Mouse (Mus musculus) limb, embryonic 10.5 days (tissue): Measurements from ENCODE around the gene Nup107. TPM values are rescaled to one million over a fixed set of nuclear protein-coding genes. Genes with fewer than 3 reads are reported as not detected.
"Not testable (repeated sequence)": the region's sequence is repeated elsewhere in the genome, so short reads cannot be mapped to it uniquely, and the experiment has no call there.

Experiments
- DNase-seq: peaks from one replicate; pipeline ENCODE4 v3.0.0-alpha.2; 2017; ENCODE audit warnings: low spot score
- H3K27ac ChIP-seq: fragments of 300-500 bp; sonication (generic); 2 replicates; pipeline ENCODE4 v1.5.1; 2016; ENCODE audit warnings: mild to moderate bottlenecking
- H3K27me3 ChIP-seq: fragments of 300-500 bp; sonication (generic); 2 replicates; pipeline ENCODE4 v1.6.1; 2016; ENCODE audit warnings: low read depth, mild to moderate bottlenecking; ENCODE audit not compliant: poor library complexity, severe bottlenecking
- H3K36me3 ChIP-seq: fragments of 300-500 bp; sonication (generic); 2 replicates; pipeline ENCODE4 v1.6.1; 2016; ENCODE audit warnings: mild to moderate bottlenecking, moderate library complexity
- H3K4me1 ChIP-seq: fragments of 300-500 bp; sonication (generic); 2 replicates; pipeline ENCODE4 v1.6.1; 2016
- H3K4me3 ChIP-seq: fragments of 300-500 bp; sonication (generic); 2 replicates; pipeline ENCODE4 v1.5.1; 2016; ENCODE audit warnings: mild to moderate bottlenecking, moderate library complexity
- H3K9me3 ChIP-seq: fragments of 300-500 bp; sonication (generic); replicated peaks from 2 replicates; pipeline ENCODE4 v1.6.1; 2016; ENCODE audit warnings: mild to moderate bottlenecking
- WGBS: fragments of 180-500 bp; shearing (Covaris S2); methylation state at CpG from one replicate; pipeline ENCODE4 v1.1.7; 2016; 5-methylcytosine and 5-hydroxymethylcytosine counted together
- polyA plus RNA-seq: library from polyadenylated mRNA; unstranded; fragments of >200 nt; fragmentation: Nextera tagmentation; extraction: Ambion mirVana; gene quantifications from 2 replicates; pipeline ENCODE4 v1.2.1, GENCODE M21; 2016

Gene Nup107
- polyA plus RNA-seq, 1 experiment from 2014 or later = 111 TPM

DNA sequence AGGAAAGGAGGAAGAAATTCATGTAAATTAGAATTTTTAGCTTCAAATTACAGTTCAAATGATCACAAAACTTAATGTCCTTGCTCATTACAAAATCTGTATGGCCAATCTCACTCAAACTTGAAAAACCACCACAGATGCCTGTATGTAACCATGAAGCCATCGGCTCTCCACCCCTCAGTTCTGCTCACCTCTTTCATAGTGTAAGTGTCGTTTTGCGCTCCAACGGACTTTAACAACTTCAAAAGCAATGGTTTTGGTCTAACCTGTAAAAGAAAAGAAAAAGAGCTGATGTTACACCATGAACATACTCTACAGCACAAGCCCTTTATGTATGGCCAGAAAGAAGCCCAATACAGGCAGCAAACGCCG is 87.6 kb downstream of the Nup107 start:
- Histone ChIP-seq H3K9me3 (no peaks in the 10 kb centered on the region), H3K36me3 (peaks cover 94% of the 10 kb centered on the region), H3K27me3 (no peaks in the 10 kb centered on the region), H3K4me1 (peaks cover 8% of the 10 kb centered on the region), H3K27ac (no peak overlapping the region), H3K4me3 (no peak overlapping the region)
- DNase-seq = no peak
- WGBS = 94% methylated on average over 6 of the region's 6 CpGs

DNA sequence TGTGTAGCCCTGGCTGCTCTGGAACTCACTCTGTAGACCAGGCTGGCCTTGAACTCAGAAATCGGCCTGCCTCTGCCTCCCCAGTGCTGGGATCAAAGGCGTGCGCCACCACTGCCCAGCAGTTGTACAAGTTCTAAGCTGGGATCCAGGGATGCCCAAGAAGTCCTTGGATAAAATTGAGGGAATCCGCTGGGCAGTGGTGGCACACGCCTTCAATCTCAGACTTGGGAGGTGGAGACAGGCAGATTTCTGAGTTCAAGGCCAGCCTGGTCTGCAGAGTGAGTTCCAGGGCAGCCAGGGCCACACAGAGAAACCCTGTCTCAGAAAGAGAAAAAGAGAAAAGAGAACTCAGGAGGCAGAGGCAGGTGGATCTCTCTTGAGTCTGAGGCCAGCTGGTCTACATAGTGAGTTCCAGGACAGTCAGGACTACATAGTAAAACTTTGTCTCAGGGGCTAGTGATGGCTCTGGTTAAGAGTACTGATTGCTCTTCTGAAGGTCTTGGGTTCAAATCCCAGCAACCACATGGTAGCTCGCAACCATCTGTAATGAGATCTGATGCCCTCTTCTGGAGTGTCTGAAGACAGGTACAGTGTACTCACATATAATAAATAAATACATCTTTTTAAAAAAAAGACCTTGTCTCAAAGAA is 88.1 kb downstream of the Nup107 start:
- H3K36me3 ChIP-seq = peaks cover 98% of the 10 kb centered on the region
- not testable (repeated sequence) for H3K9me3 ChIP-seq, H3K4me1 ChIP-seq, DNase-seq, H3K4me3 ChIP-seq, H3K27me3 ChIP-seq, H3K27ac ChIP-seq
- WGBS = 96% methylated on average over 6 of the region's 6 CpGs

DNA sequence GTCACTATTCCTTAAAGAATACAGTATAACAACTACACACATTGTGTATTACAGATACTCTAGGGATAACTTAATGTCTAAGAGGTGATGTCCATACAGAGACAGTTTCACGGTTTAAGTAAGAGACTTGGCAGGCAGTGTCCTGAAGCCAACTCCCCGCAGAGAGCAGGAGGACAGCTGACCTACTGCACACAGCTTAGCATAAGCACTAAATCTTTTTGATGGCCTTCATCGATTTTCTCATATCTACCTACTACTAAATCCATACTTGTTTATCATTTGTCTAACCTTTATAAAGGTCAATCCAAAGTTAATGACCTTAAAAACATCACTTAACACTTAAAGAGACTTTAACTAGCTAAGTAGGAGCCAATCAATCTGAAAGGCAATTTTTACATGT is 89.0 kb downstream of the Nup107 start:
- H3K4me3 ChIP-seq = no peak overlapping the region
- H3K27me3 ChIP-seq = no peaks in the 10 kb centered on the region
- no peaks in the 10 kb centered on the region for H3K9me3 ChIP-seq
- DNase-seq = no peak
- no peaks in the 10 kb centered on the region for H3K4me1 ChIP-seq
- H3K27ac ChIP-seq = no peak overlapping the region
- 97% methylated on average over 3 of the region's 3 CpGs for WGBS
- H3K36me3 ChIP-seq = peaks cover 99% of the 10 kb centered on the region

DNA sequence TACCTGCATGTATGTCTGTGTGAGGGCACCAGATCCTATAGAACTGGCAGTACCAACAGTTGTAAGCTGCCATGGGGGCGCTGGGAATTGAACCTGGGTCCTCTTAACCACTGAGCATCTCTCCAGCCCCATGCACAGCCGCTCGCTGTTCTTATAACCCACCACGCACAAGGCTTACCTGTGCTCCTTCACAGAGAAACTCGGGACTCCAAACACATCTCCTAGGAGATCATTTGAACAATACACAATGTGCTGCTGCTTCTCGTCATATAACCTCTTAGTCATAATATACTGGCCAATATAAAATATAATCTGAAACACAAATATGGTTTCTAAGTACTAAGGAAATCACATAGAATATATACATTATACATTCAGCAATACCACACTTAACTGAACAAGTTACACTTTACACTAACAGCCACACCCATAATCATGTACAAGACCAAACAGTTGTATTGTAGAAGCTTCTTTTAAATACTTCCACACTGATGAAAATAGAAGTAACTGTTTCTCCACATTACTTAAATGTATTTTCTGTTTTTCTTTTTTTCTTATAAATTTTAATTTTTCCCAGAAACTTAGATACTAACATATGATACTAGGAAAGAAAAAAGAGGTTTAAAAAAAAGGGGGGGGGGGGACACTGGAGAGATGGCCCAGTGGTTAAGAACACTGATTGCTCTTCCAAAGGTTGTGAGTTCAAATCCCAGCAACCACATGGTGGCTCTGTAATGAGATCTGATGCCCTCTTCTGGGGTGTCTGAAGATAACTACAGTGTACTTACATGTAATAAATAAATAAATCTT is 90.3 kb downstream of the Nup107 start:
- H3K27ac ChIP-seq = no peak overlapping the region
- no peak overlapping the region for H3K4me3 ChIP-seq
- H3K36me3 ChIP-seq = peaks cover 100% of the 10 kb centered on the region
- no peak for DNase-seq
- 98% methylated on average over 6 of the region's 6 CpGs for WGBS
- H3K4me1 ChIP-seq = no peaks in the 10 kb centered on the region
- no peaks in the 10 kb centered on the region for H3K9me3 ChIP-seq
- H3K27me3 ChIP-seq = no peaks in the 10 kb centered on the region

DNA sequence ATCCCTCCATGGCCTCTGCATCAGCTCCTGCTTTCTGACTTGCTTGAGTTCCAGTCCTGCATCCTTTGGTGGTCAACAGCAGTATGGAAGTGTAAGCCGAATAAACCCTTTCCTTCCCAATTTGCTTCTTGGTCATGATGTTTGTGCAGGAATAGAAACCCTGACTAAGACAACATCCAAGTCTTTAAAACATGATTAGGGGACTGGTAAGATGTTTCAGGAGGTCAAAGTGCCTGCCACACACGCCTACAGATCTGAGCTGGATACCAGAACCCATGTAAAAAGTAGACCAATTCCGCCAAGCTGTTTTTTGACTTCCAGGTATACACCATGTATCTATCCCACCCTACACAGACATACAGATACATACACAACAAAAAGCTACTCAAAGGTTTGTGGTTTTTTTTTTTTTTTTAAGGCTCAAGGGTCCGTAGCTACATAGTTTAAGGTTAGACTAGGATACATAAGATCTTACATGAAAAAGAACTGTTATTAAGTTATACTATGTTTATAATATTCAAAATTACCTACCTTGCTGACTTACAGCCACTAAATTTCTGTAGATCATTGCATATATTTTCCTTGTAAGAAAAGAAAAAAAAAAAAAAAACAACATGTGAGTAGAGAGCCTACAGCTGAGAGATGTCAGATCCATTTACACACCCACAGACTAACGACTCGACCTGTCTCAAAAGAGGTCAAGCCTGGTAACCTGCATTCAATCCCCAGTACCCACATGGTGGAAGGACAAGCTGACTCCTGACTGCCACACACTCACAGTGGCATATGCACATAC is 91.3 kb downstream of the Nup107 start:
- Histone ChIP-seq H3K27ac (no peak overlapping the region), H3K27me3 (no peaks in the 10 kb centered on the region), H3K4me1 (no peaks in the 10 kb centered on the region), H3K4me3 (no peak overlapping the region), H3K36me3 (peaks cover 100% of the 10 kb centered on the region), H3K9me3 (no peaks in the 10 kb centered on the region)
- 93% methylated on average over 6 of the region's 6 CpGs for WGBS
- no peak for DNase-seq

Other genes with a start within 250 kb of the Nup107 start
- gene Cpm, start 163.2 kb downstream of the Nup107 start, polyA plus RNA-seq = 22.5 and 31.5 TPM in 2 replicates
- 56.3 and 62.4 TPM in 2 replicates for gene Mdm2, start 81.9 kb downstream of the Nup107 start, polyA plus RNA-seq
- 16.4 and 22.1 TPM in 2 replicates for gene Slc35e3, start 46.3 kb downstream of the Nup107 start, polyA plus RNA-seq
- 138 and 146 TPM in 2 replicates for gene Rap1b, start 53.3 kb upstream of the Nup107 start, polyA plus RNA-seq